Mouse (Mus musculus) midbrain, embryonic 11.5 days (tissue): ENCODE results near the gene Gnpda2. TPM values are rescaled to one million over a fixed set of nuclear protein-coding genes. Genes with fewer than 3 reads are reported as not detected.

Experiments used
- ATAC-seq: fragments of 200-750 bp; cut with Nextera tagmentation; 2 replicates; pipeline ENCODE4 v1.8.0; 2017; ENCODE audit warnings: moderate TSS enrichment, moderate library complexity; ENCODE audit not compliant: low FRiP score
- DNase-seq: peaks from one replicate; pipeline ENCODE4 v3.0.0; 2015; ENCODE audit warnings: low spot score; ENCODE audit errors: missing footprints
- H3K27ac ChIP-seq: fragments of 300-500 bp; sonication (generic); 2 replicates; pipeline ENCODE4 v1.5.1; 2014; ENCODE audit warnings: low read depth, low read length
- H3K27me3 ChIP-seq: fragments of 300-500 bp; sonication (generic); 2 replicates; pipeline ENCODE4 v1.6.1; 2014; ENCODE audit warnings: mild to moderate bottlenecking, low read length, moderate library complexity, mixed read lengths; ENCODE audit not compliant: control insufficient read depth, insufficient read depth
- H3K36me3 ChIP-seq: fragments of 300-500 bp; sonication (generic); 2 replicates; pipeline ENCODE4 v1.6.1; 2014; ENCODE audit warnings: mild to moderate bottlenecking, low read length, moderate library complexity, mixed read lengths; ENCODE audit not compliant: control insufficient read depth, insufficient read depth
- H3K4me1 ChIP-seq: fragments of 300-500 bp; sonication (generic); 2 replicates; pipeline ENCODE4 v1.6.1; 2014; ENCODE audit warnings: low read length; ENCODE audit not compliant: control insufficient read depth, insufficient read depth
- H3K4me2 ChIP-seq: fragments of 300-500 bp; sonication (generic); 2 replicates; pipeline ENCODE4 v1.6.1; 2014; ENCODE audit warnings: mild to moderate bottlenecking, moderate library complexity
- H3K4me3 ChIP-seq: fragments of 300-500 bp; sonication (generic); 2 replicates; pipeline ENCODE4 v1.5.1; 2014; ENCODE audit warnings: low read depth, low read length
- H3K9ac ChIP-seq: fragments of 300-500 bp; sonication (generic); 2 replicates; pipeline ENCODE4 v1.6.1; 2014; ENCODE audit warnings: low read length
- H3K9me3 ChIP-seq: fragments of 300-500 bp; sonication (generic); 2 replicates; pipeline ENCODE4 v1.6.1; 2016; ENCODE audit warnings: low read length; ENCODE audit not compliant: control insufficient read depth
- WGBS: fragments of 180-500 bp; shearing (Covaris S2); extraction: QIAGEN DNeasy Blood & Tissue Kit; methylation state at CpG from one replicate; pipeline ENCODE4 v1.1.7; 2014; 5-methylcytosine and 5-hydroxymethylcytosine counted together
- polyA plus RNA-seq: library from polyadenylated mRNA; unstranded; fragments of >200 nt; fragmentation: Nextera tagmentation; extraction: Ambion mirVana; gene quantifications from 2 replicates; pipeline ENCODE4 v1.2.1, GENCODE M21; 2014

Gnpda2 gene
- polyA plus RNA-seq, 1 experiment from 2014 or later, result 29.3 TPM

DNA sequence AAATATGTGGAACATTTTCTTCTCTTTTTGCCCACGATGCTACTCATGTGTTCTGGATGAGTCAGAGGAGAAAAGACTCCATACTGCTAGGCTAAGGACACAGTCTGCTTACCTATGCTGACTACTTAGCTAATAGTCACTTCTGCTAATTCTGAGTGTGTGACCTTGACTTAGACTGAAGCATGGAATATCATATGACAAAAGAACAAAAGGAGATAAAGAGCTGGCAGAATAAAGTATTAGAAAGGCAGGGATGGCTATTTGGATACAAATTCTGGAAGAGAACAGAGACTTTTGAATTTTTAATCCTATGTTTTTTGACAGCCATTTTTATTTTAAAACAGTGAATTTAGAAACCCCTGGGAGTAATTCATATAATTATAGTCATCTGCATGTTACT lies 50.5 kb downstream of the Gnpda2 start:
- Histone ChIP-seq H3K4me3 (no peak overlapping the region), H3K36me3 (no peaks in the 10 kb centered on the region), H3K9me3 (no peaks in the 10 kb centered on the region), H3K4me1 (no peaks in the 10 kb centered on the region), H3K27me3 (no peaks in the 10 kb centered on the region), H3K4me2 (no peak overlapping the region), H3K9ac (no peak overlapping the region), H3K27ac (no peak overlapping the region)
- WGBS, result 88% methylated on average over 1 of the region's 1 CpGs
- no peak for ATAC-seq
- peak; percentile 64 for DNase-seq

DNA sequence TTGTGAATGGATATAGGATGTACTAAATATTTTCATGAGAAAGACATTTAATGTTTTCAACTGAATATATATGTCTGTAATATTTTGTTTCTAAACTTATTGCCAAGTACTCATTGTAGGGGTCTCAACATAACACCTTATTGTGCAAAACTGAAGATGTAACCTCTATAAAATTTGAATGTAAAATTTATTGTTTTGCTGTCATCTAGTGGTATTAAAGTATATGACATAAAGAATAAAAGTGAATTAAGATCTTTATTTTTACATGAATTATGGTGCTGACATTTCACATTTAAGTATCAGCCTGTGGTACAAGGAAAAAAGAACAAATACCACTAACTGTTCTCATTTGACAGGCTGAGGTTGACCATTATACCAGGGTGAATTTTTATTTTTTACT lies 68.2 kb downstream of the Gnpda2 start:
- Histone ChIP-seq H3K27ac (no peak overlapping the region), H3K4me2 (no peak overlapping the region), H3K4me1 (no peaks in the 10 kb centered on the region), H3K36me3 (no peaks in the 10 kb centered on the region), H3K9ac (no peak overlapping the region), H3K27me3 (no peaks in the 10 kb centered on the region), H3K4me3 (no peak overlapping the region), H3K9me3 (no peaks in the 10 kb centered on the region)
- peak; percentile 2 for DNase-seq
- ATAC-seq, result no peak

Other genes starting within 250 kb of the Gnpda2 start
- not detected in 2 replicates for gene Yipf7, start 49.7 kb downstream of the Gnpda2 start, polyA plus RNA-seq
- gene Guf1, start 35.4 kb downstream of the Gnpda2 start, polyA plus RNA-seq, result 47.8 and 47.9 TPM in 2 replicates